Mouse (Mus musculus) embryonic facial prominence, embryonic 10.5 days (tissue): ENCODE measurements at regions not wholly inside any gene's neighbourhood (a gene's known extent, or its start where the extent isn't known, plus 50 kb on each side); places are given as distances from the start of the nearest gene placed in this dataset.

Source experiments
- DNase-seq: peaks from one replicate; pipeline ENCODE4 v3.0.0-alpha.2; 2017; ENCODE audit warnings: low spot score
- H3K27ac ChIP-seq: fragments of 300-500 bp; sonication (generic); replicated peaks from 2 replicates; pipeline ENCODE4 v1.5.1; 2016; ENCODE audit warnings: mild to moderate bottlenecking
- H3K27me3 ChIP-seq: fragments of 300-500 bp; sonication (generic); replicated peaks from 2 replicates; pipeline ENCODE4 v1.6.1; 2016; ENCODE audit warnings: low read depth, mild to moderate bottlenecking; ENCODE audit not compliant: poor library complexity, severe bottlenecking
- H3K36me3 ChIP-seq: fragments of 300-500 bp; sonication (generic); replicated peaks from 2 replicates; pipeline ENCODE4 v1.6.1; 2016; ENCODE audit warnings: mild to moderate bottlenecking, moderate library complexity
- H3K4me1 ChIP-seq: fragments of 300-500 bp; sonication (generic); 2 replicates; pipeline ENCODE4 v1.6.1; 2016
- H3K4me3 ChIP-seq: fragments of 300-500 bp; sonication (generic); 2 replicates; pipeline ENCODE4 v1.5.1; 2016; ENCODE audit warnings: mild to moderate bottlenecking, moderate library complexity
- H3K9me3 ChIP-seq: fragments of 300-500 bp; sonication (generic); 2 replicates; pipeline ENCODE4 v1.6.1; 2016; ENCODE audit warnings: mild to moderate bottlenecking
- WGBS: fragments of 180-500 bp; shearing (Covaris S2); methylation state at CpG from one replicate; pipeline ENCODE4 v1.1.7; 2016; 5-methylcytosine and 5-hydroxymethylcytosine counted together

DNA sequence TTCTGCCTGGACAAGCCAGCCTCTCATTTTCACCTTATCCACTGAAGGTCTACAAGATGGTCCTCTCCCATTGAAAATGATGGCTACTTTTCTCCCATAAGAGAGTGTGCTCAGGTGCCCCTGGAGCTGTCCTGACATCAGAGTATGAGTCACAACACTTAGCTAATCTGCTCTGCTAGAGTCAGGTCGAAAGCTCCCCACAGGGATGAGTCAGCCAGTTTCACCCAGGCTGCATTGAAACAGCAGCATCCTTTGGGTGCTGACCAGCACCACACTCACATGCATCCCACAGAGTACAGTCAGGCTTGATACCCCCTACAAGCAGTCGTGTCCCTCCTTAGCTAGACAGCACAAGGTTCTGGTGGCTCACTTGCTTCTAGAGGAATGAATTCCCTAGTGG lies 234.0 kb downstream of the CK137956 start:
- Histone ChIP-seq H3K27ac (no peak overlapping the region), H3K27me3 (no peaks in the 10 kb centered on the region), H3K36me3 (no peaks in the 10 kb centered on the region), H3K4me3 (no peak overlapping the region), H3K9me3 (no peaks in the 10 kb centered on the region), H3K4me1 (peaks cover 6% of the 10 kb centered on the region; the same call in 1 of the 2 replicates)
- DNase-seq = no peak
- 75% methylated on average over 2 of the region's 2 CpGs for WGBS

DNA sequence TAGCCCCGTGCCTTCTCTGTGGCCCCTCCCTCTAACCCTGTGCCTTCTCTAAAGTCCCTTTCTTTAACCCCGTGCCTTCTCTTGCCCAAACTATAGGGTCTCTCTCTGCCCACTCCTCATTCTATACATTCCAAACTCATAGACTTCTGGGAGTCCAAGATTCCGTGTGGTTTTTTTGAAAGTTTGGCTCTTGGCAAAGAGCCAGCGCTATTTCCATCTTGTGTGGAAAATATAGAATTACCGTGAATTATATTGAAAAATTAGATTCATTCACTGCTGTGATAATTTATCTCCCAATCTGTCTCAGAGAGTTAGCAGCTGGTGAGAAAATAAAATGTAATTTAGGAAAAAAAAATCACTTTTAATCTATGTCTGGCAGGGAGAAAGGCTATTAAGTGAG lies 234.6 kb downstream of the CK137956 start:
- no peak overlapping the region for H3K27ac ChIP-seq
- no peaks in the 10 kb centered on the region for H3K36me3 ChIP-seq
- 74% methylated on average over 5 of the region's 5 CpGs for WGBS

DNA sequence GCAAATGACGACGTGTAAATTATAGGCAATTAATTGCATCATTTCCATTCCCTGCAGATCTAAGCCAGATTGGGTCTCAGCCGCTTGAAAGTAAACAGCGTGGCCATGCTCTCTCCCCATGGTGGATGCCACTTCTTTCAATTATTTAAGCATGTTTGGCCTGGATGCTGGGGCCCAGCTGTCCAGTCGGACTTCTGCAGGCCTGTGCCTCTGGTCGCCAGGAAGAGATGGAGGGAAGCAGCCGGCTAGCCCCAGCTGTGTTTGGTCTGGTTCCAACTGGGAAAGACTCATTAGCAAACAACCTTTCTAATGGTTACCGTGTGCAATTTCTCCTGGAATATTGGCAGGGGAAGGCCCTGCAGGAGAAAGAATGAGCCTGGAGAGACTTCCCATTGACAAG lies 236.1 kb downstream of the CK137956 start:
- DNase-seq = peak; percentile 16
- Histone ChIP-seq H3K4me1 (peaks cover 6% of the 10 kb centered on the region; the same call in 1 of the 2 replicates), H3K36me3 (no peaks in the 10 kb centered on the region), H3K9me3 (no peaks in the 10 kb centered on the region), H3K27ac (no peak overlapping the region), H3K4me3 (no peak overlapping the region), H3K27me3 (no peaks in the 10 kb centered on the region)
- WGBS = 49% methylated on average over 8 of the region's 8 CpGs

More for the DNA sequence above, 234.6 kb downstream of the CK137956 start:
- Histone ChIP-seq H3K4me1 (peaks cover 6% of the 10 kb centered on the region; the same call in 1 of the 2 replicates), H3K4me3 (no peak overlapping the region), H3K27me3 (no peaks in the 10 kb centered on the region), H3K9me3 (no peaks in the 10 kb centered on the region)
- DNase-seq = no peak

DNA sequence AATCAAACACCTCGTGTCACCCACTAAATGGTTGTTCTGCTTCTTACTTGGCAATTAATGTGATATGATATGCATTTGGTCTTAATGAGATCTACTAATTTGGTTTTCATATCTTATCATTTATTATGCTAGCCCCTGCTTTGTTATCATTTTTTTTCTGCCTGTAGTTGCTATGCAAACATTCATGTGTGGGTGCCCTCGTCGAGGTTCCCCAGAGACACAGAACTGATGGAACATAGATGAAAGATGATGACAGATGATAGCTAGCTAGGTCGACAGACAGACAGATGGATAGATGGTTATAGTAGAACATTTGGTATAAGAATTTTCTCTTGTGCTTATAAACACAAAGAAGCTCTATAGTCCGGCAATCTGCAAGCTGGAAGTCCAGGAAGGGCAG lies 252.1 kb downstream of the CK137956 start:
- 84% methylated on average over 5 of the region's 5 CpGs for WGBS
- DNase-seq = no peak
- Histone ChIP-seq H3K4me1 (no peaks in the 10 kb centered on the region), H3K4me3 (no peak overlapping the region), H3K9me3 (no peaks in the 10 kb centered on the region), H3K27me3 (no peaks in the 10 kb centered on the region), H3K27ac (no peak overlapping the region), H3K36me3 (no peaks in the 10 kb centered on the region)

DNA sequence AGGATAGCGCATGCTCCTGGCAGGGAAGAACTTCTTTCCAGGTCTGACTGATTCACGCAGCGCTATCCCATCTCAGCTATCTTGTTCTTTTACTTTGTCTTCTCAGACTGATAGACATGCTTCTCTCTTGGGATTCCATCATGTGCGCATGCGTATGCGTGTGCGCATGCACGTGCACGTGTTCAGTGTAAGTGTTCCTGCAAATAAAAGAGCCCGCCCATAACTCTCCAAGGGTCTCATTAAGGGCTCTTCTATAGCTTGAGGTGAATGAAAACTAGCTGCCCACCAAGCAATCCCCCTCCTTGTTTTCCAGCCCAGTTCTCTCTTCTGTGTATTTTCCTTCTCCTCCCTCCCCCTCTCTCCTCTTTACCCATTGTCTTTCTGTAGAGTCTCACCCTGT lies 258.5 kb downstream of the CK137956 start:
- no peak for DNase-seq
- Histone ChIP-seq H3K4me3 (no peak overlapping the region), H3K27me3 (no peaks in the 10 kb centered on the region), H3K4me1 (peaks cover 15% of the 10 kb centered on the region), H3K27ac (no peak overlapping the region), H3K36me3 (no peaks in the 10 kb centered on the region), H3K9me3 (no peaks in the 10 kb centered on the region)
- 93% methylated on average over 10 of the region's 10 CpGs for WGBS

DNA sequence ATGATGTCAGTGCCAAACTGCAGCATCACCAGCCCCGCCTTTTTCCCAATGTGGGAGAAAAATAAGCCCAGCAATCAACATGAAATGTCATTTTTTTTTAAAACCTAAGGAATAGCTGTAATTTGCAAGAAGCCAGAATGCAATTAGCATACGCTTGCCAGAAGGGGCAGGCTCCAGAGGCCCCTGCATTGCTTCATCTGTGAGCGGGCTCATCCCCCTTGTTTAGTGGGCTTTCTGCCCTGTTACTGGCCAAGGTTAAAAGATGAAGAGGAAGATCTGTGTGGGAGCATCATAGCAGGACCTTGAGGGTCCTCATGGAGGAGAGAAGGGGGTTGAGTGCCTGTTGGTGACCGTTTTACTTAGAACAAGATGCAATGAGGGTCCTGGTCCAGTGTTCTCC lies 259.9 kb downstream of the CK137956 start:
- peak; percentile 7 for DNase-seq
- no peaks in the 10 kb centered on the region for H3K9me3 ChIP-seq
- no peak overlapping the region for H3K4me3 ChIP-seq
- H3K4me1 ChIP-seq = peaks cover 15% of the 10 kb centered on the region
- 74% methylated on average over 4 of the region's 4 CpGs for WGBS
- H3K27me3 ChIP-seq = no peaks in the 10 kb centered on the region
- H3K36me3 ChIP-seq = no peaks in the 10 kb centered on the region
- no peak overlapping the region for H3K27ac ChIP-seq

DNA sequence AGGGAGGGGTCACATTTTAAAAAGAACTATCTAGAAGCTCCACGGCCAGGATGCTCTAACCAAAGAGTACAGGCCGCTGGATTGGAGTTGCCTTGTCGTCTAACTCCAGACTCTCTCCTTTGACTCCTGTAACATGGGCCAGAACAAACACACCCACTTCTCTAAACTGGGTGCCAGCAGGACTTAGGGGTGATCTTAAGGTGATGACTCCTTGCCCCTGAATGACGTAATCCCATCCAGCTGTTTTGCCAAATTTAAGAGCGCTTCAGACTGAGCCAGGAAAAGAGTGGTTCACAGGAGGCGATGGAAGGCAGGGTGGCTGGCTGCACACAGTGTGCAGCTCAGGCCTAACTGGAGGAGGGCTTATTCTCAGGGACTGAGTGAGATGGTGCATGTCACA lies 261.0 kb downstream of the CK137956 start:
- WGBS = 83% methylated on average over 6 of the region's 6 CpGs
- Histone ChIP-seq H3K4me1 (peaks cover 15% of the 10 kb centered on the region), H3K27me3 (no peaks in the 10 kb centered on the region), H3K27ac (no peak overlapping the region), H3K36me3 (no peaks in the 10 kb centered on the region), H3K9me3 (no peaks in the 10 kb centered on the region), H3K4me3 (no peak overlapping the region)
- DNase-seq = no peak

DNA sequence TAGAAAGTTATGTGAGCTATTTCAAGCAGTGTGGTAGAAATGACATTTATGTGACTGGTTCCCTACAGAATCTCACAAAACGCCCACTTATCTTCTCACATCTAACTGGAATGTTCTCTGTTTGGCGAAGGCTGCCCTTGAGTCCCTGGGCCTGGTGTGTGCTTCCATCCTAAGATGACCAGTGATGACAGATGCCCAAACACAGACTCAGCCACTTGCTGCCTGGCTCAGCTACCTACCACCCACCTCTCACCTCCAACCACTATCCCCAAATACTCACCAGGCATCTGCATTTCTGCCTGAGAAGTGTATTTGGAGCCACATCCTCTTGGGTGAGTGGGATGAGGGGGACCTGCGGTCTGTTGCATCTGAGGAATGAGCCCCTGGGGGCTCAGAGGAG lies 262.6 kb downstream of the CK137956 start:
- H3K4me3 ChIP-seq = no peak overlapping the region
- no peak overlapping the region for H3K27ac ChIP-seq
- 77% methylated on average over 3 of the region's 3 CpGs for WGBS
- H3K9me3 ChIP-seq = no peaks in the 10 kb centered on the region
- DNase-seq = no peak
- H3K27me3 ChIP-seq = no peaks in the 10 kb centered on the region
- peaks cover 15% of the 10 kb centered on the region for H3K4me1 ChIP-seq
- no peaks in the 10 kb centered on the region for H3K36me3 ChIP-seq

DNA sequence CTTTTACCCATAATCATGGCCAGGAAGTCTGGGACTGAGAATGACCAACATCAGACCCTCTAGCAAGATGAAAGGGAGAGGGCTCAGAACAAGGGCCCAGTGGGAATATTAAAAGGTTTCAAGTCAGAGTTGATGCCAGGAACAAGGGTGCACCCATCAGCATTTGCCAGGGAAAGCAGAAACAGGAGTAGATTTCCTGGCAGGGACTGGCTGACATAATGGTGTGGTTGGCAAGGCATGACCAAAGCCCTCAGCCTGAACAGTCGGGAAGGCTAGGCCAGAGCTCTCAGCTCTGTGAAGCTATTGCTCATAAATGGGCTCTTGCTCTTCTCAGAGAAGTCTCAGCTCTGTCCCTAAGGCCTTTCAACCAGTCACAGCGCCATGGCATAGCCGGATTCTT lies 263.6 kb downstream of the CK137956 start:
- H3K4me1 ChIP-seq = peaks cover 15% of the 10 kb centered on the region
- H3K27ac ChIP-seq = no peak overlapping the region
- H3K36me3 ChIP-seq = no peaks in the 10 kb centered on the region
- H3K9me3 ChIP-seq = no peaks in the 10 kb centered on the region
- no peaks in the 10 kb centered on the region for H3K27me3 ChIP-seq
- no peak for DNase-seq
- 81% methylated on average over 3 of the region's 3 CpGs for WGBS
- H3K4me3 ChIP-seq = no peak overlapping the region

DNA sequence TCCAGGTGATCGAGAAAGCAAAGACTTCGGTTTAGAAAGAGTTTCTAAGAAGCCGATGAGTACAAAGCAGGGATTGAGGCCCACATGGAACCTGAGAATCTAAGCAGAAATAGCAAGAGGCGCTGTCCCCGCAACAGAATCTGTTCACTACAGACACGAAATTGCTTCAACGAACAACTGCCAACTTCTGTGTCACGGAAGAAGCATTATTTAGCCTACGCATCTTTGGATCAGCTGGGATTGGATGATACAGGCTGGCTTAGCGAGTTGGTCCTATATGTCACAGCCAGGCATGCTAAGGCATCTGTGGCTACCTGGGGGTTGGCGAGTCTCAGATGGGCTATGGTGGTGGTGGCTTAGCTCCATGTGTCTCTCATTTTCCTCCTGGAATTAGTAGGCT lies 269.1 kb downstream of the CK137956 start:
- H3K27me3 ChIP-seq = no peaks in the 10 kb centered on the region
- no peak for DNase-seq
- H3K36me3 ChIP-seq = no peaks in the 10 kb centered on the region
- no peaks in the 10 kb centered on the region for H3K9me3 ChIP-seq
- no peaks in the 10 kb centered on the region for H3K4me1 ChIP-seq
- no peak overlapping the region for H3K4me3 ChIP-seq
- H3K27ac ChIP-seq = no peak overlapping the region
- 94% methylated on average over 11 of the region's 11 CpGs for WGBS

DNA sequence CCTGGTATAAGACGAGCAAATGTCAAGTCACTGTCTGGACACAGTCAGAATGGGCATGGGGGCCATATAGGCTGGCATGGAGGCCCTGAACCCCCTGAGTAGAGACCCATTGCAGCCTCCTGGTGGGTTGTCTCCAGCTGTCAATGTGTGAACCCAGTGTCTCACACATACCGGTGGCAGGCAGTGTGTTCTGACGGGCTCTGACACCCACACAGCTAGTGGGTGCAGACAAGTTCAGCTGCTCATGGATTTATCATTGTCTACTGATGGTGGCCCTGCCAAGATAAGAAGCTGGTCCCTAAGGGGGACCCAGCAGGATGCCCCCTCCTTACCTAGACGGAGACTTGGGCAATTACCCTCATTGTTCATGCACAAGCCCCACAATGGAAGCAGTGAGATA lies 280.8 kb downstream of the CK137956 start:
- H3K27ac ChIP-seq = no peak overlapping the region
- H3K4me1 ChIP-seq = no peaks in the 10 kb centered on the region
- no peak for DNase-seq
- 57% methylated on average over 4 of the region's 4 CpGs for WGBS
- no peaks in the 10 kb centered on the region for H3K27me3 ChIP-seq
- H3K4me3 ChIP-seq = no peak overlapping the region
- no peaks in the 10 kb centered on the region for H3K9me3 ChIP-seq
- H3K36me3 ChIP-seq = no peaks in the 10 kb centered on the region

DNA sequence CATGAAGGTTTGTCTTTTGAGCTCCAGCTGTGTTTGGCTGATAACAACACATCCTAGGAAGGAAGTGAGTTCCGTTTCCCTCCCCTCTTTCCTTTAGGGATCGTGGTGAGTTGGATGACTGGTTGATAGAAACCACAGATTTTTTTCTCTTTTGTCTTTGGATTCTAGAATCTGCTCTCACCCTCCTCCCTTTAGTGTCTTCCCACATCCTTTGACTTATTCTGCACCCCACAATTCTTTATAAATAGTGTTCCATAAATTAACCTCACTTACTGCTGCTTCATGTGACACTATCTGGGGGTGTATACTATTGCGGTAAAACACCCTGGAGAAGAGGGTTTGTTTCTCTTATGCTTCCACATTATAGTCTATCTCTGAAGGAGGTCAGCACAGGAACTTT lies 285.7 kb downstream of the CK137956 start:
- Histone ChIP-seq H3K27ac (no peak overlapping the region), H3K4me3 (no peak overlapping the region)
- 82% methylated on average over 3 of the region's 3 CpGs for WGBS

DNA sequence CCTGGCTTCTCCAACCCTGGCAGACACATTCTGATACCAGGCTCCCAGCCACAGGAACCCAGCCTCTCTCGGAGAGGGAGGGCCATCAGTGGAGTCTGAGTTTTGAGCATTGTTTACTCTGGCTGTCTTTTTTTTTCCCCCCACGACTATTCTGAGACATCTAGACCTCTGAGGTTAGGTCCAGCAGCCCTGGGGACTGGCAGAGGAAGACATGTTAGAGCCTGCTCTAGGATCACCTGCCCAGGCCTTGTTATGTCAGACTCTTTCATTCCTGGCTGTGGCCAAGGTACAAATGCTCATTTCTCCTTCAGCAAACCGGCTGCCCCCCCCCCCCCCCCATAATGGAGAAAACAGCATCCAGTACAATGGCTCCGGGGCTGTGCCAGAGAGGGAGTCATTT lies 291.4 kb downstream of the CK137956 start:
- Histone ChIP-seq H3K36me3 (no peaks in the 10 kb centered on the region), H3K27ac (no peak overlapping the region), H3K4me1 (peaks cover 14% of the 10 kb centered on the region), H3K9me3 (no peaks in the 10 kb centered on the region), H3K4me3 (no peak overlapping the region), H3K27me3 (no peaks in the 10 kb centered on the region)
- no peak for DNase-seq
- WGBS = 26% methylated on average over 4 of the region's 4 CpGs

More for the DNA sequence above, 285.7 kb downstream of the CK137956 start:
- H3K36me3 ChIP-seq = no peaks in the 10 kb centered on the region
- H3K27me3 ChIP-seq = no peaks in the 10 kb centered on the region
- H3K9me3 ChIP-seq = no peaks in the 10 kb centered on the region
- no peak for DNase-seq
- no peaks in the 10 kb centered on the region for H3K4me1 ChIP-seq

DNA sequence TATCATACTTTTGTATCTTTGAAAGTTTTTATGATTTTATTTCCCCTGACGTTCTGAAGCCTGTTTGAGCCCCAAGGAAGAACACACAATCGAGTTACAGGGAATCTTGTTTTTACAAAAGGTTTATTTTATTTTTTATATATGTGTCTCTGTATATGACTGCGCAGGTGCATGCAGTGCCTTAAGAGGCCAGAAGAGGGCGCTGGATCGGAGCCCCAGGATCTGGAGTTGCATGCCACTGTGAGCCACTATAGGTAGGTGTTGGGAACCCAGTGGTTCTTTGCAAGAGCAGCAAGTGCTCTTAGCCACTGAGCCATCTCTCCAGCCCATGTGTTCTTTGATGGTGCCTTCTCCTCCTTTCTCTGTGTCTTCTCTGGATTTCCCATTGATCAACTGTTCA lies 292.3 kb downstream of the CK137956 start:
- H3K4me3 ChIP-seq = no peak overlapping the region
- no peak overlapping the region for H3K27ac ChIP-seq
- peaks cover 14% of the 10 kb centered on the region for H3K4me1 ChIP-seq
- H3K36me3 ChIP-seq = no peaks in the 10 kb centered on the region
- no peaks in the 10 kb centered on the region for H3K27me3 ChIP-seq
- DNase-seq = peak; percentile 12
- WGBS = 56% methylated on average over 5 of the region's 5 CpGs
- no peaks in the 10 kb centered on the region for H3K9me3 ChIP-seq
